Mouse (Mus musculus) ES-Bruce4 (cell line): ENCODE data around the gene Pgm1. TPM values are rescaled to one million over a fixed set of nuclear protein-coding genes. Genes with fewer than 3 reads are reported as not detected.

Experiments
- H3K27ac ChIP-seq: 2 replicates; pipeline ENCODE4 v1.5.1; 2012; ENCODE audit warnings: low read length, inconsistent platforms; ENCODE audit not compliant: insufficient read depth
- H3K27me3 ChIP-seq: 2 replicates; pipeline ENCODE4 v1.6.1; 2012; ENCODE audit warnings: mild to moderate bottlenecking, low read length, inconsistent platforms; ENCODE audit not compliant: control insufficient read depth, poor library complexity, insufficient read depth, severe bottlenecking
- H3K36me3 ChIP-seq: 2 replicates; pipeline ENCODE4 v1.6.1; 2012; ENCODE audit warnings: inconsistent platforms, mild to moderate bottlenecking, low read length, moderate library complexity; ENCODE audit not compliant: control insufficient read depth, poor library complexity, insufficient read depth, severe bottlenecking
- H3K4me1 ChIP-seq: one replicate; pipeline ENCODE4 v1.8.1; 2011; ENCODE audit warnings: low read length; ENCODE audit not compliant: control insufficient read depth, insufficient read depth
- H3K4me3 ChIP-seq: 2 replicates; pipeline ENCODE4 v1.5.1; 2011; ENCODE audit warnings: low read depth, mild to moderate bottlenecking, low read length
- H3K9ac ChIP-seq: 2 replicates; pipeline ENCODE4 v1.6.1; 2012; ENCODE audit warnings: low read depth, mild to moderate bottlenecking, inconsistent platforms; ENCODE audit not compliant: poor library complexity, severe bottlenecking
- H3K9me3 ChIP-seq: replicated peaks from 2 replicates; pipeline ENCODE4 v1.6.1; 2012; ENCODE audit warnings: mild to moderate bottlenecking, low read length, inconsistent platforms; ENCODE audit not compliant: control insufficient read depth, poor library complexity, insufficient read depth, severe bottlenecking
- CTCF ChIP-seq: IDR thresholded peaks from one replicate; pipeline ENCODE4 v1.8.1; 2011; ENCODE audit warnings: low read depth, low read length
- EP300 ChIP-seq: IDR thresholded peaks from 2 replicates; pipeline ENCODE4 v1.6.1; 2011; ENCODE audit warnings: low read depth, low read length; ENCODE audit not compliant: insufficient read depth
- POLR2A ChIP-seq: IDR thresholded peaks from one replicate; pipeline ENCODE4 v1.8.1; 2011; ENCODE audit warnings: low read length; ENCODE audit not compliant: insufficient read depth
- polyA plus RNA-seq: library from polyadenylated mRNA; stranded (reverse); fragments of >200 nt; gene quantifications from 2 replicates; pipeline ENCODE4 v1.2.4, GENCODE M21; 2011; ENCODE audit warnings: low read depth; ENCODE audit not compliant: missing spikeins, insufficient read depth, insufficient read length

Pgm1 gene
- polyA plus RNA-seq, 1 experiment, result 39.0 TPM

GRCm38 (mm10) chr4:99979326-99979725 is 50.1 kb downstream of the Pgm1 start:
- H3K4me3 ChIP-seq, result no peak overlapping the region

GRCm38 (mm10) chr4:99981216-99981615 is 52.0 kb downstream of the Pgm1 start:
- Histone ChIP-seq H3K27ac (no peak overlapping the region), H3K9me3 (no peaks in the 10 kb centered on the region), H3K4me3 (no peak overlapping the region), H3K4me1 (no peaks in the 10 kb centered on the region), H3K27me3 (no peaks in the 10 kb centered on the region), H3K36me3 (no peaks in the 10 kb centered on the region), H3K9ac (no peak overlapping the region)
- TF ChIP-seq EP300 (no peak), POLR2A (no peak), CTCF (no peak)

More at GRCm38 (mm10) chr4:99979326-99979725, 50.1 kb downstream of the Pgm1 start:
- Histone ChIP-seq H3K4me1 (no peaks in the 10 kb centered on the region), H3K9me3 (no peaks in the 10 kb centered on the region), H3K27ac (no peak overlapping the region), H3K36me3 (no peaks in the 10 kb centered on the region), H3K27me3 (no peaks in the 10 kb centered on the region), H3K9ac (no peak overlapping the region)
- no peak for TF ChIP-seq POLR2A
- no peak for TF ChIP-seq CTCF
- TF ChIP-seq EP300, result no peak

- no peaks in the 10 kb centered on the region for H3K27me3 ChIP-seq
- H3K36me3 ChIP-seq, result no peaks in the 10 kb centered on the region
- no peak overlapping the region for H3K4me3 ChIP-seq
- no peaks in the 10 kb centered on the region for H3K9me3 ChIP-seq
- no peak overlapping the region for H3K9ac ChIP-seq
- no peaks in the 10 kb centered on the region for H3K4me1 ChIP-seq
- no peak overlapping the region for H3K27ac ChIP-seq
- TF ChIP-seq CTCF (no peak), POLR2A (no peak), EP300 (no peak)
These were observed 54.6 kb downstream of the Pgm1 start for GRCm38 (mm10) chr4:99983652-99984368.

- H3K9me3 ChIP-seq, result no peaks in the 10 kb centered on the region
- no peaks in the 10 kb centered on the region for H3K4me1 ChIP-seq
- no peak overlapping the region for H3K27ac ChIP-seq
- H3K9ac ChIP-seq, result no peak overlapping the region
- no peaks in the 10 kb centered on the region for H3K36me3 ChIP-seq
- no peak overlapping the region for H3K4me3 ChIP-seq
- TF ChIP-seq EP300, result no peak
- TF ChIP-seq POLR2A, result no peak
- TF ChIP-seq CTCF, result no peak
- no peaks in the 10 kb centered on the region for H3K27me3 ChIP-seq
These were observed 55.1 kb downstream of the Pgm1 start for GRCm38 (mm10) chr4:99984369-99984752.

GRCm38 (mm10) chr4:99985086-99985485 is 55.9 kb downstream of the Pgm1 start:
- no peak overlapping the region for H3K9ac ChIP-seq
- H3K4me1 ChIP-seq, result no peaks in the 10 kb centered on the region
- no peak overlapping the region for H3K27ac ChIP-seq
- no peak overlapping the region for H3K4me3 ChIP-seq
- no peak for TF ChIP-seq POLR2A
- H3K36me3 ChIP-seq, result no peaks in the 10 kb centered on the region
- no peaks in the 10 kb centered on the region for H3K9me3 ChIP-seq
- no peaks in the 10 kb centered on the region for H3K27me3 ChIP-seq

GRCm38 (mm10) chr4:99985631-99986030 is 56.4 kb downstream of the Pgm1 start:
- H3K9me3 ChIP-seq, result no peaks in the 10 kb centered on the region
- no peak for TF ChIP-seq CTCF
- no peak for TF ChIP-seq POLR2A
- TF ChIP-seq EP300, result no peak

More at GRCm38 (mm10) chr4:99985631-99986030, 56.4 kb downstream of the Pgm1 start:
- Histone ChIP-seq H3K4me3 (no peak overlapping the region), H3K9ac (no peak overlapping the region), H3K27ac (no peak overlapping the region), H3K27me3 (no peaks in the 10 kb centered on the region), H3K36me3 (no peaks in the 10 kb centered on the region), H3K4me1 (no peaks in the 10 kb centered on the region)
